In the genomic region with DNA sequence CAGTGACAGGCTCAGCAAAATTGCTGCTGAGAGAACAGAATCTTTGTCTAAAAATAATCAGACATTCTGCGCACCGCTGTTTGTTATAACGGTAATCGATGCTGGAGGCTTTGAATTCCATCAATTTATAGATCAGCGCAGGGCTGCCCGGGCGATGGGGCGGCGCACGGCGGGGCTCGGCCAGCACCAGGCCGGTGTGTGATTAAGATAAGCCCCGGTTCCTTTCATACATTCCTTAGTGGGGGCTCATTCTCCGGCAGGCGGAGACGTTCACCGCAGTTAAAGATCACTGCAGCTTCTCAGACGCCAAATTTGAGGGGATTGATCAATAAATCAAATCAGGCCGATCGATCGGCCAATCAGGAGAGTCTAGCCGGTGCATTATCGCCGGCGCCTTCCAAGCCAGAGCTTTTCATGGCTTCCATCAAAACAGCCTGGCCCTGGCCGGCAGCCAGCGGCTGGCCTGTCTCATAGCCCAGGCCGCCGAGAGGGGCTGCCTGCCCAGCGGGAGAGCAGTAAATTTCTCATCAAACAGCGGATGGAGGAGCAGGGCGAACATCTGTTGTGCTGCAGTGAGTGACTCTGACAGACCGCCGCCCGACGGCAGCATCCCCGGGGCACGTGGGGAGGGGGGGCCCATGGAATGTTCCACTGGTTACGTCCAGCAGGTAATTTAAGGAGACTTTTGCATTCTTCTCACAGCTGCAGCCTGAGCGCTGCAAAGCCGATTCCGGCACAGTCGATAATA, we compare ENCODE assay signal across 8 mouse cellular contexts.
DNase-seq lines count a peak whose midpoint lies in the region; ATAC-seq lines count a peak whose summit lies in the region.

No protein-coding gene starts in this region.

- H3K4me1 ChIP-seq in heart, embryonic 10.5 days: peaks cover 48% of the 10 kb centered on the region
- peaks cover 19% of the 10 kb centered on the region for H3K4me1 ChIP-seq in kidney, embryonic 14.5 days (ENCODE audit: control insufficient read depth, insufficient read depth, low read length)
- peaks cover 17% of the 10 kb centered on the region for H3K4me1 ChIP-seq in lung, embryonic 16.5 days (replicated peaks; ENCODE audit: control insufficient read depth, insufficient read depth, low read length)

- intact Hi-C loops in left cerebral cortex, postnatal 25 days (cut with DNase I): loop anchor here (5.0 kb wide), 2 partner anchors 99 to 139 kb away; no protein-coding TSS in a partner anchor

- H3K9ac ChIP-seq in kidney, embryonic 14.5 days (ENCODE audit: low read depth, low read length): no peak overlapping the region; the same call in 1 of the 2 replicates
- H3K9ac ChIP-seq in lung, embryonic 16.5 days (ENCODE audit: low read length): peak overlapping the region; percentile 26; the same call in 1 of the 2 replicates

- H3K36me3 ChIP-seq in heart, embryonic 10.5 days: no peaks in the 10 kb centered on the region
- H3K36me3 ChIP-seq in kidney, embryonic 14.5 days (ENCODE audit: control insufficient read depth, insufficient read depth, low read length): no peaks in the 10 kb centered on the region
- no peaks in the 10 kb centered on the region for H3K36me3 ChIP-seq in lung, embryonic 16.5 days (ENCODE audit: control insufficient read depth, insufficient read depth, low read length)

- peaks cover 9% of the 10 kb centered on the region; the same call in 1 of the 2 replicates for H3K27me3 ChIP-seq in heart, embryonic 10.5 days (ENCODE audit: insufficient read depth, poor library complexity, severe bottlenecking)
- H3K27me3 ChIP-seq in kidney, embryonic 14.5 days (ENCODE audit: control insufficient read depth, insufficient read depth, low read length): peaks cover 5% of the 10 kb centered on the region
- H3K27me3 ChIP-seq in lung, embryonic 16.5 days (ENCODE audit: control insufficient read depth, insufficient read depth, low read depth, low read length): peaks cover 11% of the 10 kb centered on the region; the same call in 1 of the 2 replicates

- H3K9me3 ChIP-seq in heart, embryonic 10.5 days: no peaks in the 10 kb centered on the region
- H3K9me3 ChIP-seq in kidney, embryonic 14.5 days (ENCODE audit: control insufficient read depth, low read length): no peaks in the 10 kb centered on the region
- no peaks in the 10 kb centered on the region for H3K9me3 ChIP-seq in lung, embryonic 16.5 days (ENCODE audit: control insufficient read depth, low read length)

- peak; percentile 77 for ATAC-seq in kidney, embryonic 14.5 days (ENCODE audit: low FRiP score, low TSS enrichment)
- ATAC-seq in lung, embryonic 16.5 days (ENCODE audit: low read depth): peak; percentile 62

- peak; percentile 32 for DNase-seq in left cerebral cortex, postnatal 25 days (ENCODE audit: low spot score in 2 of 2)
- no peak for DNase-seq in left cerebral cortex, adult 8-10 months (ENCODE audit: low spot score in 2 of 2)
- DNase-seq in cerebellum, postnatal 4 days (ENCODE audit: low spot score in 2 of 2): peak; percentile 56 to 86
- peak; percentile 84 for DNase-seq in heart, embryonic 10.5 days (ENCODE audit: low spot score)
- peak; percentile 31 for DNase-seq in right cerebral cortex, postnatal 25 days
- DNase-seq in thymus, postnatal 4 days: no peak

- H3K27ac ChIP-seq in heart, embryonic 10.5 days: peak overlapping the region; percentile 77
- H3K27ac ChIP-seq in kidney, embryonic 14.5 days (ENCODE audit: low read depth, low read length): no peak overlapping the region
- no peak overlapping the region for H3K27ac ChIP-seq in lung, embryonic 16.5 days (ENCODE audit: low read length)

- peak overlapping the region; percentile 54 for H3K4me2 ChIP-seq in kidney, embryonic 14.5 days (replicated peaks; ENCODE audit: low read depth, low read length)
- peak overlapping the region; percentile 63 for H3K4me2 ChIP-seq in lung, embryonic 16.5 days (ENCODE audit: low read depth, low read length)

- 5% methylated on average over 44 of the region's 44 CpGs for WGBS in heart, embryonic 10.5 days
- 2% methylated on average over 44 of the region's 44 CpGs for WGBS in kidney, embryonic 14.5 days
- 3% methylated on average over 44 of the region's 44 CpGs for WGBS in lung, embryonic 16.5 days

- peak overlapping the region; percentile 55 for H3K4me3 ChIP-seq in heart, embryonic 10.5 days
- peak overlapping the region; percentile 20; the same call in 1 of the 2 replicates for H3K4me3 ChIP-seq in kidney, embryonic 14.5 days (ENCODE audit: low read length)
- peak overlapping the region; percentile 38 for H3K4me3 ChIP-seq in lung, embryonic 16.5 days (ENCODE audit: low read length)

Comparison
In these comparisons a context has a peak if more than half of its experiments do, and no peak if none do; other contexts are left out.
1. DNase-seq: peak in left cerebral cortex, postnatal 25 days (2 of 2), cerebellum, postnatal 4 days (2 of 2), heart, embryonic 10.5 days (single experiment) and right cerebral cortex, postnatal 25 days (single experiment); none in left cerebral cortex, adult 8-10 months (0 of 2) and thymus, postnatal 4 days (single experiment).
2. Peak in every context shown above with its lines, with median percentiles within 50 percentile points of each other: H3K4me3 ChIP-seq.